ENCODE assay signal across 15 mouse cellular contexts in the genomic region with DNA sequence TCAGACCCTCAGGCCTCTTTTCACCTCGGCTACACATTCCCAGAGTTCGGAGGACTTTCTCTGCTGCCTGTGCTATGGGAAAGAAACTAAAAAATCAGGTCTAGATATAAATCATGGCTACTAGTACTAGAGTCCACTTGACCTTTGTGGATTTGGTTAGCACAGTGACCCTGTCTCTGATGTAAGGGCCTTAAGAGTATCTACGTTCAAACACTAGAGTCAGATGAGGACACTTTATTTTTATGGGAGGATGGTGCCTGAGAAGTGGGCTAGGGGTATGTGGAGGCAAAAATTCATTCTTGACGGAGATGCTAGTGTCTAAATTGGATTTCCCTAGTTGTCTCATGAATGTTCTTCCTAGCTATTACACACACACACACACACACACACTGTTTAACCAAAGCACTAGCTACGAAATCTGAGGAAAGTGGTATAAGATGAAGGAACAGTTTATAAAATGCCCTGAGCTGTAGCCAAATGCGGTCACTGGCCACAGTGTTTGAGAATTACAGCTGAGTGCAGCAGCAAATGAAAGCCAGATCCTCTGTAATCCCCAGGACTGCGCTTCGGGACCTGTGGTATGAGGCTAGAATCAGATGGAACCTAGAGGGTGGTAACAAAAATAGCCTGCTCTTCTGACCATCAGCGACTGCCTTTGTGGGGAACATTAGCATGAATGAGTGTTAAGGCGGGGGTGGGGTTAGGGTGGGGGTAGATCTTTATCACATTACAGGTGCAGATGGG.
A peak's percentile ranks its signal among the peaks of the same experiment; 100 is the strongest.
DNase-seq lines count a peak whose midpoint lies in the region; ATAC-seq lines count a peak whose summit lies in the region.
"Had no signal": no experiment of that assay in that cellular context is flagged by ENCODE, and none has a peak within 500 bp of the region (broad histone marks: within the 10 kb centered on the region; RNA-seq: fewer than 3 reads in every experiment).

No protein-coding gene starts in this region.

- no peaks in the 10 kb centered on the region for H3K36me3 ChIP-seq in heart, embryonic 16.5 days (ENCODE audit: control insufficient read depth, insufficient read depth)
- no peaks in the 10 kb centered on the region for H3K36me3 ChIP-seq in midbrain, embryonic 14.5 days (ENCODE audit: control insufficient read depth, insufficient read depth, low read length)
- no peaks in the 10 kb centered on the region for H3K36me3 ChIP-seq in midbrain, embryonic 11.5 days (ENCODE audit: control insufficient read depth, insufficient read depth, low read length)
- H3K36me3 ChIP-seq in embryonic facial prominence, embryonic 13.5 days, result no peaks in the 10 kb centered on the region
- H3K36me3 ChIP-seq: forebrain, embryonic 12.5 days; G1E; liver, embryonic 13.5 days; midbrain, embryonic 12.5 days had no signal

- H3K4me2 ChIP-seq in heart, embryonic 16.5 days (ENCODE audit: low read depth, low read length), result no peak overlapping the region
- H3K4me2 ChIP-seq in midbrain, embryonic 14.5 days (ENCODE audit: low read length), result no peak overlapping the region
- no peak overlapping the region for H3K4me2 ChIP-seq in midbrain, embryonic 11.5 days
- H3K4me2 ChIP-seq in embryonic facial prominence, embryonic 13.5 days, result peak overlapping the region; percentile 18; the same call in 1 of the 2 replicates
- H3K4me2 ChIP-seq: forebrain, embryonic 12.5 days; liver, embryonic 13.5 days had no signal

- H3K4me3 ChIP-seq in heart, embryonic 16.5 days (ENCODE audit: low read length), result no peak overlapping the region
- no peak overlapping the region for H3K4me3 ChIP-seq in midbrain, embryonic 14.5 days (replicated peaks; ENCODE audit: low read depth, low read length)
- no peak overlapping the region for H3K4me3 ChIP-seq in midbrain, embryonic 11.5 days (ENCODE audit: low read depth, low read length)
- no peak overlapping the region for H3K4me3 ChIP-seq in embryonic facial prominence, embryonic 13.5 days
- H3K4me3 ChIP-seq: forebrain, embryonic 12.5 days; liver, embryonic 13.5 days; midbrain, embryonic 12.5 days had no signal

- no peaks in the 10 kb centered on the region for H3K27me3 ChIP-seq in heart, embryonic 16.5 days (ENCODE audit: control insufficient read depth, insufficient read depth, low read length)
- H3K27me3 ChIP-seq in midbrain, embryonic 14.5 days (ENCODE audit: control insufficient read depth, insufficient read depth, low read length), result no peaks in the 10 kb centered on the region
- H3K27me3 ChIP-seq in midbrain, embryonic 11.5 days (ENCODE audit: control insufficient read depth, insufficient read depth, low read length), result no peaks in the 10 kb centered on the region
- H3K27me3 ChIP-seq in embryonic facial prominence, embryonic 13.5 days, result no peaks in the 10 kb centered on the region
- H3K27me3 ChIP-seq: forebrain, embryonic 12.5 days; liver, embryonic 13.5 days; midbrain, embryonic 12.5 days had no signal

- intact Hi-C loops in heart, postnatal 14 days (cut with DNase I), result no loop called here

- H3K9me3 ChIP-seq in heart, embryonic 16.5 days (replicated peaks; ENCODE audit: control insufficient read depth, low read length), result no peaks in the 10 kb centered on the region
- no peaks in the 10 kb centered on the region for H3K9me3 ChIP-seq in midbrain, embryonic 14.5 days (ENCODE audit: control insufficient read depth, low read length)
- H3K9me3 ChIP-seq in midbrain, embryonic 11.5 days (ENCODE audit: control insufficient read depth, low read length), result no peaks in the 10 kb centered on the region
- no peaks in the 10 kb centered on the region for H3K9me3 ChIP-seq in embryonic facial prominence, embryonic 13.5 days
- H3K9me3 ChIP-seq: forebrain, embryonic 12.5 days; G1E; liver, embryonic 13.5 days; midbrain, embryonic 12.5 days had no signal

- WGBS in heart, embryonic 16.5 days, result 51% methylated on average over 10 of the region's 10 CpGs
- WGBS in midbrain, embryonic 14.5 days, result 60% methylated on average over 10 of the region's 10 CpGs
- WGBS in midbrain, embryonic 11.5 days, result 55% methylated on average over 10 of the region's 10 CpGs
- 28% methylated on average over 10 of the region's 10 CpGs for WGBS in embryonic facial prominence, embryonic 13.5 days

- H3K27ac ChIP-seq in heart, embryonic 16.5 days (ENCODE audit: low read length), result no peak overlapping the region
- no peak overlapping the region for H3K27ac ChIP-seq in midbrain, embryonic 14.5 days (replicated peaks; ENCODE audit: low read depth, low read length)
- H3K27ac ChIP-seq in midbrain, embryonic 11.5 days (ENCODE audit: low read depth, low read length), result no peak overlapping the region
- H3K27ac ChIP-seq in embryonic facial prominence, embryonic 13.5 days, result peak overlapping the region; percentile 39; the same call in 1 of the 2 replicates
- H3K27ac ChIP-seq: forebrain, embryonic 12.5 days; liver, embryonic 13.5 days; midbrain, embryonic 12.5 days had no signal

- no peak for ATAC-seq in heart, embryonic 16.5 days (replicated peaks; ENCODE audit: extremely low read depth, insufficient read depth, low FRiP score)
- ATAC-seq in midbrain, embryonic 14.5 days (ENCODE audit: low FRiP score, low TSS enrichment), result no peak
- ATAC-seq in midbrain, embryonic 11.5 days (ENCODE audit: low FRiP score), result no peak
- ATAC-seq in embryonic facial prominence, embryonic 13.5 days (ENCODE audit: insufficient number of reproducible peaks, insufficient read depth, low FRiP score, low TSS enrichment, low read depth), result peak; percentile 60
- no peak for ATAC-seq in cerebellum, adult (ENCODE audit: insufficient number of reproducible peaks, low FRiP score, low TSS enrichment)

- H3K4me1 ChIP-seq in heart, embryonic 16.5 days (ENCODE audit: control insufficient read depth, insufficient read depth, low read length), result peaks cover 10% of the 10 kb centered on the region
- peaks cover 4% of the 10 kb centered on the region for H3K4me1 ChIP-seq in midbrain, embryonic 14.5 days (ENCODE audit: control insufficient read depth, insufficient read depth, low read length)
- no peaks in the 10 kb centered on the region for H3K4me1 ChIP-seq in midbrain, embryonic 11.5 days (ENCODE audit: control insufficient read depth, insufficient read depth, low read length)
- peaks cover 29% of the 10 kb centered on the region for H3K4me1 ChIP-seq in embryonic facial prominence, embryonic 13.5 days
- H3K4me1 ChIP-seq: liver, embryonic 13.5 days had no signal

- H3K9ac ChIP-seq in heart, embryonic 16.5 days (ENCODE audit: low read length), result peak overlapping the region; percentile 20; the same call in 1 of the 2 replicates
- no peak overlapping the region for H3K9ac ChIP-seq in midbrain, embryonic 14.5 days (replicated peaks; ENCODE audit: low read length)
- no peak overlapping the region for H3K9ac ChIP-seq in midbrain, embryonic 11.5 days (ENCODE audit: low read length)
- no peak overlapping the region for H3K9ac ChIP-seq in embryonic facial prominence, embryonic 13.5 days
- H3K9ac ChIP-seq: forebrain, embryonic 12.5 days; liver, embryonic 13.5 days; midbrain, embryonic 12.5 days had no signal

- no peak for DNase-seq in heart, postnatal 14 days
- peak; percentile 19 for DNase-seq in midbrain, embryonic 14.5 days
- no peak for DNase-seq in midbrain, embryonic 11.5 days (ENCODE audit: low spot score, missing footprints)
- no peak for DNase-seq in ovary, postnatal 14 days (ENCODE audit: low spot score)
- DNase-seq: cerebellum, adult 2 months; gastrocnemius, postnatal 36 days; liver, embryonic 13.5 days; lung, postnatal 14 days; right cerebral cortex, postnatal 25 days had no signal
